Mouse (Mus musculus) kidney, embryonic 14.5 days (tissue): ENCODE results near the gene Hid1. TPM values are rescaled to one million over a fixed set of nuclear protein-coding genes. Genes with fewer than 3 reads are reported as not detected.

Experiments used
- ATAC-seq: fragments of 200-750 bp; cut with Nextera tagmentation; 2 replicates; pipeline ENCODE4 v1.8.0; 2017; ENCODE audit warnings: moderate number of reproducible peaks, mild to moderate bottlenecking, moderate TSS enrichment, moderate library complexity; ENCODE audit not compliant: low FRiP score, low TSS enrichment
- H3K27ac ChIP-seq: fragments of 300-500 bp; sonication (generic); 2 replicates; pipeline ENCODE4 v1.5.1; 2014; ENCODE audit warnings: low read depth, mild to moderate bottlenecking, low read length, moderate library complexity, mixed read lengths
- H3K27me3 ChIP-seq: fragments of 300-500 bp; sonication (generic); 2 replicates; pipeline ENCODE4 v1.6.1; 2014; ENCODE audit warnings: mild to moderate bottlenecking, low read length; ENCODE audit not compliant: control insufficient read depth, insufficient read depth
- H3K36me3 ChIP-seq: fragments of 300-500 bp; sonication (generic); 2 replicates; pipeline ENCODE4 v1.6.1; 2014; ENCODE audit warnings: low read length, mixed read lengths; ENCODE audit not compliant: control insufficient read depth, insufficient read depth
- H3K4me1 ChIP-seq: fragments of 300-500 bp; sonication (generic); 2 replicates; pipeline ENCODE4 v1.6.1; 2014; ENCODE audit warnings: low read length, mixed read lengths; ENCODE audit not compliant: control insufficient read depth, insufficient read depth
- H3K4me2 ChIP-seq: fragments of 300-500 bp; sonication (generic); replicated peaks from 2 replicates; pipeline ENCODE4 v1.6.1; 2014; ENCODE audit warnings: low read depth, mild to moderate bottlenecking, low read length
- H3K4me3 ChIP-seq: fragments of 300-500 bp; sonication (generic); 2 replicates; pipeline ENCODE4 v1.5.1; 2014; ENCODE audit warnings: mild to moderate bottlenecking, low read length
- H3K9ac ChIP-seq: fragments of 300-500 bp; sonication (generic); 2 replicates; pipeline ENCODE4 v1.6.1; 2014; ENCODE audit warnings: low read depth, mild to moderate bottlenecking, low read length, moderate library complexity
- H3K9me3 ChIP-seq: fragments of 300-500 bp; sonication (generic); 2 replicates; pipeline ENCODE4 v1.6.1; 2016; ENCODE audit warnings: low read length; ENCODE audit not compliant: control insufficient read depth
- WGBS: fragments of 180-500 bp; shearing (Covaris S2); extraction: QIAGEN DNeasy Blood & Tissue Kit; methylation state at CpG from one replicate; pipeline ENCODE4 v1.1.7; 2014; 5-methylcytosine and 5-hydroxymethylcytosine counted together
- polyA plus RNA-seq: library from polyadenylated mRNA; unstranded; fragments of >200 nt; fragmentation: Nextera tagmentation; extraction: Ambion mirVana; gene quantifications from 2 replicates; pipeline ENCODE4 v1.2.1, GENCODE M21; 2014

Hid1 gene
- polyA plus RNA-seq, 1 experiment from 2014 or later: 4.4 TPM

DNA sequence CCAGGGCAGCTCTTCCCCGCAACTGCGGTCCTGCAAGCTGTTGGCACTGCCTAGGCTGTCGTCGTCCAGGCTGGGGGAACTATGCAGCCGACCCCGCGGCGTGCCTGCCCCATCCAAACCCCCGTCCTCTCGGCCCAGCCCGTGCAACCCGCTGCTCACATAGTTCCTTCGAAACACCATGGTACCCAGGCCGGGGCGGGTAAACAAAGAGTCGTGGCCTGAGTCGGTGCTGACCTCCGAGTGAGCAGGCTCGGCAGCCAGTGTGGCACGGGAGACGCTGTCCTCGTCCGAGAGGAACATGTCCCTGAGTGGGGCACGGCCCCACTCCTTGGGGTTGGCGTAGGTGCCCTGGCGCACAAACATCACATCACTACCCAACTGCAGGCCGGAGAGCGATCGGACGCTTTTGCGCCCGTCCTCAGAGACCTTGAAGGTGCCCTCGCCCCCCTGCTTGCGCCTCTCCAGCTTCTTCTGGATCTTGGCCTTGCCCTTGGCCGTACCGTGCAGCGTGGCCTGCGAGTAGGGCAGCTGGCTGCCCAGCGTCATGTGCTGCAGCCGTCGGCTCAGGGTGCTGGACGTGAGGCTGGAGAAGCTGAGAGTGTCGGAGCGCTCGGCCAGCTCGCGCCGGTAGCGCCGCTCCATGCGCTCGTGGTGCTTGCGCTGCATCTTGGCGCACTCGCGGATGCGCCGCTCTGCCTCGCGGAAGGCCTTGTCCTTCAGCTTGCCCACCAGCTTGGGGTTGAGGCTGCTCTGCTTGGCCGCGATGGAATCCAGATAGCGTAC lies 49.1 kb downstream of the Hid1 start:
- 6% methylated on average over 53 of the region's 63 CpGs for WGBS
- no peak overlapping the region for H3K4me2 ChIP-seq
- no peak overlapping the region for H3K9ac ChIP-seq
- ATAC-seq: no peak
- no peaks in the 10 kb centered on the region for H3K36me3 ChIP-seq
- peaks cover 94% of the 10 kb centered on the region for H3K27me3 ChIP-seq
- no peak overlapping the region for H3K27ac ChIP-seq
- no peaks in the 10 kb centered on the region for H3K4me1 ChIP-seq
- H3K4me3 ChIP-seq: peak overlapping the region; percentile 8; the same call in 1 of the 2 replicates
- no peaks in the 10 kb centered on the region for H3K9me3 ChIP-seq

DNA sequence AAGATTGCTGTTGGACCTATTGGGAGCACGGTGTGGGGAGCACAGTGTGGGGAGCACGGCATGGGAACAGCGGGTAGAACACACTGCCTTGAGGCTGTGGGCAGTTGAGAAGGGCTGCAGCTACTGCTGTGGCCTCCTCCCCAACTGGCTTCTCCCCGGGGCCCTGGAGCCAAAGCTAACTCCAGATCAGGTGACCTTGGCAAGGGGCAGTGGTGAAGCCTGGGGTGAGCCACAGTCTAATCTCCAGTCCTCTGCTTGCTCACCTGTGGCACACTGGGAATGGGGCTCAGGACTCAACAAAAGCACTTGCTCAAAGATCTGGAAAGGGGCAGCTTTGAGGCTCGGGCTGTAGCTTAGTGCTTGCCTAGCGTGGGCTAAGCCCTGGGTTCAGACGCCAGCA lies 50.4 kb downstream of the Hid1 start:
- WGBS: 62% methylated on average over 7 of the region's 7 CpGs
- Histone ChIP-seq H3K4me1 (no peaks in the 10 kb centered on the region), H3K36me3 (no peaks in the 10 kb centered on the region), H3K27me3 (peaks cover 89% of the 10 kb centered on the region), H3K4me3 (no peak overlapping the region), H3K9ac (no peak overlapping the region), H3K27ac (no peak overlapping the region), H3K9me3 (no peaks in the 10 kb centered on the region), H3K4me2 (no peak overlapping the region)
- no peak for ATAC-seq

DNA sequence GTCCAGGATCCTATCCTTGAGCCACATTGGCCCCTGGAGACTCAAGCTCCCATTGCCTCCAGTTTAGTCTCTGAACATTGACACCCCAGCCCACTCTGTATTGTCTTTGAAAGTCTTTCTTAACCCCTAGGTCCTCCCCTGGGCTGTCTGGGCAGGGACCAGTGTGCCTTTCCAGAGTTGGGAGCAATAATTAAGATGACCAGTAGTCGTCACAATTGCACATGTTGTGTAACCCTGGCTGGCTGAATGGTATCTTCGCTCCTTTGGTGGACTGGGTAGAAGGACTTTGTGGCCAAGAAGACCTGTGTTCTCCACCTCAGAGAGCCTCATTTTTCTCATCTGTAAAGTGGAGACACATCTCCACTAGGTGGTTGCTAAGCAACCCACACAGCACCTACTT lies 53.3 kb downstream of the Hid1 start:
- no peaks in the 10 kb centered on the region for H3K36me3 ChIP-seq
- no peaks in the 10 kb centered on the region for H3K9me3 ChIP-seq
- no peak overlapping the region for H3K9ac ChIP-seq
- ATAC-seq: no peak
- no peak overlapping the region for H3K27ac ChIP-seq
- WGBS: 49% methylated on average over 2 of the region's 2 CpGs
- no peaks in the 10 kb centered on the region for H3K4me1 ChIP-seq
- H3K27me3 ChIP-seq: peaks cover 60% of the 10 kb centered on the region
- H3K4me2 ChIP-seq: no peak overlapping the region
- no peak overlapping the region for H3K4me3 ChIP-seq

DNA sequence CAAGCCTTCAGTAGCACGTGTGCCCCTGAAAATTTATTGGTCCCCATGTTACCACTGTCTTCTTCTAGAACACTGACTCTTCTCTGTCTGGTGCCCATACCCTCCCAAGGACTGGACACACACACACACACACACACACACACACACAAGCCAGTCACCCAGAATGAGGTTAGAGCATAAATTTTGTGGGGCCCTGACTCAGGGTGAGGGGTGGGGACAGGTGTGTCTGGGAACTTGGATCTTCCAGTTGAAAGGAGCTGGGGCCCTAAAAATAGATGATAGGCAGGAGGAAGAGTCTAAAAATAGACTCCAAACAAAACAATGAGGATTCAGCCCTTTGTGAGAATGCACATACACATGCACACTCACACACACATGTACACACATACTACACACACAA lies 58.8 kb downstream of the Hid1 start:
- H3K27me3 ChIP-seq: peaks cover 8% of the 10 kb centered on the region; the same call in 1 of the 2 replicates

DNA sequence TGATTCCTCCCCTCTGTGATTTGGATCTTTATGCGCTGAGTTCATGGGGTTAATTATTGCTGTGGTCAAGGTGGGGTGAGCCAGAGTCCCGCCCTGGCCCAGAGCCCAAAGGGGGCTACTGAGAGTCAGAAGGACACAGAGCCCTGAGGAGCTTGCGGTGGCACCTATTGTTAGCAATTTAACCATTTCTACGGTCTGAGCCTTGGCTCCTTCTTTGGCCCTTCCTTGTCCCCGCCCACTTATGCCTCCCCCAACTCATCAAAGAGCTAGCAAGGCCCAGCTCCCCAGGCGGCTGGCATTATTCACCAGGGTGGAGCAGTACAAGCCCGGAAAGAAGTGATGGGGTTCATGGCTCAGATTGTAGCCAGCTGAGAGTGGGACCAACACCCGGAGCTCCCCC lies 60.7 kb downstream of the Hid1 start, which contains the start of gene Otop2:
Otop2 (plus strand) TSS at position 301 of the 400 bp plus-strand sequence.
- WGBS: 12% methylated on average over 8 of the region's 8 CpGs
- Histone ChIP-seq H3K27ac (no peak within 1 kb of the TSS), H3K4me3 (no peak within 1 kb of the TSS), H3K4me1 (0 out of 2 replicates have a peak, but pooled peaks cover 7% of the 10 kb centered on the region), H3K9ac (no peak within 1 kb of the TSS), H3K27me3 (no peaks in the 10 kb centered on the region), H3K4me2 (no peak within 1 kb of the TSS), H3K36me3 (no peaks in the 10 kb centered on the region), H3K9me3 (no peaks in the 10 kb centered on the region)
- 0 out of 2 replicates have a peak, but pooled peaks have one; percentile 24 for ATAC-seq

More for the DNA sequence above, 58.8 kb downstream of the Hid1 start:
- WGBS: 62% methylated on average over 1 of the region's 1 CpGs
- 0 out of 2 replicates have a peak, but pooled peaks cover 7% of the 10 kb centered on the region for H3K4me1 ChIP-seq
- no peak overlapping the region for H3K4me2 ChIP-seq
- H3K27ac ChIP-seq: no peak overlapping the region
- no peak overlapping the region for H3K9ac ChIP-seq
- H3K36me3 ChIP-seq: no peaks in the 10 kb centered on the region
- no peak overlapping the region for H3K4me3 ChIP-seq
- no peak for ATAC-seq
- no peaks in the 10 kb centered on the region for H3K9me3 ChIP-seq

DNA sequence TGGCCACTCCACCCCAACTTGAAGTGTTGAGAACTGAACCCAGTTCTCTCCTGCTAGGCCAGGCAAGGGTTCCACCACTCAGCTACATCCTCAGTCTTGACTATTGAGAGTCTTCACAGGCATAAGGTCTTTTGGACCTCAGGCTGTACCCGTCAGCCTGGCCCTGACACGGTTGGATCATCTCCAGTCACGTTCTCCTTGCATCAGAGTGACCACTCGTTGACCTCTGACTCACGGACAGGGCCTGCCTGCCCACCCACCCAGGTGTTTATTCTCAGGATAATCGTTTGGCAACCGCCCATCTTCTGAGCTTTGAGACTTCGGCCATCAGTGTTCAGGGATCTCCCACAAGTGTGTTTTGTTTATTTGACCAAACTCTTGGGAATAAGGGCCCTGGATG lies 64.4 kb downstream of the Hid1 start:
- Histone ChIP-seq H3K9me3 (no peaks in the 10 kb centered on the region), H3K9ac (no peak overlapping the region), H3K4me1 (0 out of 2 replicates have a peak, but pooled peaks cover 7% of the 10 kb centered on the region), H3K4me3 (no peak overlapping the region), H3K27me3 (peaks cover 2% of the 10 kb centered on the region; the same call in 1 of the 2 replicates), H3K36me3 (no peaks in the 10 kb centered on the region), H3K27ac (no peak overlapping the region), H3K4me2 (no peak overlapping the region)
- no peak for ATAC-seq
- 59% methylated on average over 8 of the region's 8 CpGs for WGBS

DNA sequence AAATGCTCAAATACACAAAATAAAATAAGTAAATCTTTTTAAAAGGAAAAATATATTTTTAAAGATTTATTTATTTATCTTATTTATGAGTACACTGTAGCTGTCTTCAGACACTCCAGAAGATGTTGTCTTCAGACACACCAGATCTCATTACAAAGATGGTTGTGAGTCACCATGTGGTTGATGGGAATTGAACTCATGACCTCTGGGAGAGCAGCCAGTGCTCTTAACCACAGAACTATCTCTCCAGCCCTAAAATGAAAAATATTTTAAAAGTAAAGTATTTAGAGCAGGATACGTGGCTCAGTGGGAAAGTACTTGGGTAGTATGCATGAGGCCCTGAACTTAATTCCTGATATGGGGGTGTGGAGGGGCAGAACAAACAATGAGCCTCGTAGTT lies 66.2 kb downstream of the Hid1 start:
- Histone ChIP-seq H3K27me3 (peaks cover 18% of the 10 kb centered on the region), H3K4me1 (no peaks in the 10 kb centered on the region), H3K9me3 (no peaks in the 10 kb centered on the region), H3K4me3 (no peak overlapping the region), H3K27ac (no peak overlapping the region), H3K36me3 (no peaks in the 10 kb centered on the region), H3K4me2 (no peak overlapping the region), H3K9ac (no peak overlapping the region)
- 94% methylated on average over 2 of the region's 2 CpGs for WGBS
- ATAC-seq: no peak

DNA sequence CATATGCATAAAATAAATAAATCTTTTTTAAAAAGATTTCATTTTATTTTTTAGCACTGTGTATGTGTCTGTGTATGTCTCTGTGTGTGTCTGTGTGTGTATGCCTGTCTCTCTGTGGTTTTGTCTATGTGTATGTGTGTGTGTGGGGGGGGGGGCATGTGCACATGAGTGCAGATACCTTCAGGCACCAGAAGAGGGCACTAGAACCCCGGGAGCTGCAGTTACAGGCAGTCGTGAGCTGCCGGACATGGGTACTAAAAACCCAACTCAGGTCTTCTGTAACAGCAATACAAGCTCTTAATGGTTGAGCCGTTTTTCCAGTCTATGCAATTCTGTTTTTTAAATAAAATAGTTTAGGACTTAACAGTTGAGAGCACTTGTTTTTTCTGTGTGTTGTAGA lies 66.8 kb downstream of the Hid1 start:
- no peaks in the 10 kb centered on the region for H3K36me3 ChIP-seq
- no peaks in the 10 kb centered on the region for H3K4me1 ChIP-seq
- WGBS: 85% methylated on average over 4 of the region's 4 CpGs
- no peak overlapping the region for H3K9ac ChIP-seq
- no peaks in the 10 kb centered on the region for H3K9me3 ChIP-seq
- no peak for ATAC-seq
- no peak overlapping the region for H3K27ac ChIP-seq
- no peak overlapping the region for H3K4me2 ChIP-seq
- H3K4me3 ChIP-seq: no peak overlapping the region
- H3K27me3 ChIP-seq: peaks cover 18% of the 10 kb centered on the region

DNA sequence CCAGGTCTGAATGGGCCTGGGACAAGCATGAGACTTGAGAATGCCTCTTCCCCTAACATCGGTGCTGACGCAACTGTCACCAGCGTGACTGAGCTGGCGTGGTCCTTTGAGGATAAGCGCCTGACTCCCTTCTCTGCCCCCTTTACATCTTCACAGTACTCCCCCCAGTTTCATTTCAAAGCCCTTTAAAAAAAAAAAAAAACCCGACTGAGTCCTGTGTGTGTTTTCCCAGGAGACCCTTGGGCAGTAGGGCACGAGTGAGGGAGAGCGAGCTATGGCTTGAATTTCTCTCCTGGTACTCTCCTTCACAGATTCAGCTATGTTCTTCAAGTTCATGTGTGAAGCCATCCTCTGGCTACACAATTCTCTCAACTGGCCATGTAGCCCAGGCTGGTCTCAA lies 69.4 kb downstream of the Hid1 start:
- H3K9me3 ChIP-seq: no peaks in the 10 kb centered on the region
- H3K9ac ChIP-seq: no peak overlapping the region
- H3K4me1 ChIP-seq: no peaks in the 10 kb centered on the region
- H3K4me3 ChIP-seq: no peak overlapping the region
- no peak overlapping the region for H3K27ac ChIP-seq
- WGBS: 63% methylated on average over 8 of the region's 8 CpGs
- H3K36me3 ChIP-seq: no peaks in the 10 kb centered on the region
- ATAC-seq: no peak
- peaks cover 18% of the 10 kb centered on the region for H3K27me3 ChIP-seq
- H3K4me2 ChIP-seq: no peak overlapping the region
